Mouse (Mus musculus) hindbrain, embryonic 14.5 days (tissue): ENCODE results near the gene Btbd9. TPM values are rescaled to one million over a fixed set of nuclear protein-coding genes. Genes with fewer than 3 reads are reported as not detected.

ENCODE experiments used
- ATAC-seq: fragments of 200-750 bp; cut with Nextera tagmentation; 2 replicates; pipeline ENCODE4 v1.8.0; 2017; ENCODE audit warnings: moderate number of reproducible peaks, mild to moderate bottlenecking, moderate TSS enrichment, moderate library complexity; ENCODE audit not compliant: low FRiP score
- DNase-seq: peaks from one replicate; pipeline ENCODE4 v3.0.0-alpha.2; 2015; ENCODE audit warnings: low spot score
- H3K27ac ChIP-seq: fragments of 300-500 bp; sonication (generic); 2 replicates; pipeline ENCODE4 v1.5.1; 2014; ENCODE audit warnings: mild to moderate bottlenecking, moderate library complexity
- H3K27me3 ChIP-seq: fragments of 300-500 bp; sonication (generic); 2 replicates; pipeline ENCODE4 v1.6.1; 2014; ENCODE audit warnings: mild to moderate bottlenecking, low read length, mixed read lengths; ENCODE audit not compliant: control insufficient read depth, insufficient read depth
- H3K36me3 ChIP-seq: fragments of 300-500 bp; sonication (generic); replicated peaks from 2 replicates; pipeline ENCODE4 v1.6.1; 2014; ENCODE audit not compliant: control insufficient read depth, insufficient read depth
- H3K4me1 ChIP-seq: fragments of 300-500 bp; sonication (generic); replicated peaks from 2 replicates; pipeline ENCODE4 v1.6.1; 2014; ENCODE audit warnings: antibody characterized with exemption, low read length, mixed read lengths; ENCODE audit not compliant: control insufficient read depth, insufficient read depth
- H3K4me2 ChIP-seq: fragments of 300-500 bp; sonication (generic); replicated peaks from 2 replicates; pipeline ENCODE4 v1.6.1; 2014; ENCODE audit warnings: mild to moderate bottlenecking, moderate library complexity
- H3K4me3 ChIP-seq: fragments of 300-500 bp; sonication (generic); replicated peaks from 2 replicates; pipeline ENCODE4 v1.5.1; 2014; ENCODE audit warnings: mild to moderate bottlenecking, low read length
- H3K9ac ChIP-seq: fragments of 300-500 bp; sonication (generic); 2 replicates; pipeline ENCODE4 v1.6.1; 2014
- H3K9me3 ChIP-seq: fragments of 300-500 bp; sonication (generic); 2 replicates; pipeline ENCODE4 v1.6.1; 2016; ENCODE audit warnings: low read length; ENCODE audit not compliant: control insufficient read depth
- WGBS: fragments of 180-500 bp; shearing (Covaris S2); extraction: QIAGEN DNeasy Blood & Tissue Kit; methylation state at CpG from one replicate; pipeline ENCODE4 v1.1.7; 2014; 5-methylcytosine and 5-hydroxymethylcytosine counted together
- polyA plus RNA-seq: library from polyadenylated mRNA; unstranded; fragments of >200 nt; fragmentation: Nextera tagmentation; extraction: Ambion mirVana; gene quantifications from 2 replicates; pipeline ENCODE4 v1.2.1, GENCODE M21; 2014

The Btbd9 gene
- polyA plus RNA-seq, 1 experiment from 2014 or later: 126 TPM

- H3K4me3 ChIP-seq: no peak overlapping the region
- peak overlapping the region; percentile 78 for H3K27ac ChIP-seq
- H3K27me3 ChIP-seq: no peaks in the 10 kb centered on the region
- 81% methylated on average over 18 of the region's 21 CpGs for WGBS
- no peak overlapping the region for H3K4me2 ChIP-seq
- DNase-seq (no peak), ATAC-seq (no peak)
- H3K9me3 ChIP-seq: no peaks in the 10 kb centered on the region
- peaks cover 88% of the 10 kb centered on the region for H3K4me1 ChIP-seq
- no peak overlapping the region for H3K9ac ChIP-seq
- H3K36me3 ChIP-seq: no peaks in the 10 kb centered on the region
These were observed 380.6 kb downstream of the Btbd9 start for GRCm38 (mm10) chr17:30195591-30196183.

DNA sequence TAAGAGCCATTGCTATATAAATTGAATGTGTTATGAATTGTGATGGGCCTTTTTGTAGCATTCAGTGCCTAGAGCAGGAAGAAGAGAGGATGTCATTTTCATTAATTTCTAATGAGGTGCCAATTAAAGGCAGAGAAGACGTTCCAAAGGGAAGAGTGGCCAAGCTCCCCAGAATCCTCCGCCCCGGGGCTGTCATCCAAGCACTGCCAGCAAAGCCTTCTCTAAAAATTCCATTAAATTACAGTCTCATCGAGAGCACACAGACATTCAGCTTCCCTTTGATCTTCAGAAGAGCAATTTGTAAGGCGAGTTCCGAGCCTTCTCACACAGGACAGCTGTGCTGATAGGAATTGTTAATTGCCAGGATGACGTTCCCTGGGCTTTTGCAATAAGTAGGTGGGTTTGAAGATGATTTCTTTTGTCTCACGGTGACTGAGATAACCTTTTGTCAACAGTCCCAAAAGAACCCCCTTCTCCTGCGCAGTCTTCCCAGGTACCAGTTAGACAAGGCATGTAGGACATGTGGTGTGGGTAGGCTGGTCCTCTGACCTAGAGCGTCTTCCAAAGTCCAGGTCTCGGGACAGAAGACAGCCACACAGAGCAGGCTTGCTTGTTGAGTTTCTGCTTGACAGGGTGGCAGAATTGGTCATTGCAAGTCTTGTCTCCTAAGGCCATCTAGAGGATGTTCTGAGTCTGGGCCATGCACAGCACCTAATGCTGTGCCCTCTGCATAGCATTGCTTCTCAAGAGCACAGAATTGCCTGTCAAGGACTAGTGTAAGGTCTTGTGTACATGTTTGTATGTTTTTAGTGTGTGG, 381.5 kb downstream of the Btbd9 start:
- H3K9ac ChIP-seq: peak overlapping the region; percentile 6; the same call in 1 of the 2 replicates
- H3K27me3 ChIP-seq: no peaks in the 10 kb centered on the region
- H3K9me3 ChIP-seq: no peaks in the 10 kb centered on the region
- ATAC-seq (no peak), DNase-seq (no peak)
- H3K4me2 ChIP-seq: no peak overlapping the region
- H3K27ac ChIP-seq: peak overlapping the region; percentile 78
- H3K4me1 ChIP-seq: peaks cover 89% of the 10 kb centered on the region
- H3K36me3 ChIP-seq: no peaks in the 10 kb centered on the region
- H3K4me3 ChIP-seq: no peak overlapping the region
- 42% methylated on average over 11 of the region's 11 CpGs for WGBS

DNA sequence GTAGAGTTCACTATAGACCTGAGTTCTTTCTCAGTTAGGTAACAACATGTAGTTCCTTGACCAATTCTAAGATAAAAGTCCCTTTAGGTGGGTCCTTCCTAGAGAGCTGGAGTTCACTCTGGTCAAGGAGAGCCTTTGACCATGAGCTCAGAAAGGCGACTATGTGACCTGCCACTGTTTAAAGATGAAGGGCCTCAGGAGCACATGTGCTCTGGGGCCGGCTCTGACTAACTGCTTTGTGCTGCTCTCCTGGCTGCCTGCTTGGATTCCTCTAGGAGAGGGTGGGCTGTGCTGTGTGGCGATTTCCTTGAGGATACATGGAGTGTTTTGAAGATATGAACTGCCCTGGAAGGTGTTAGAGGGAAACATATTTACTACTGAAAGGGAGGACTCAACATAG, 382.2 kb downstream of the Btbd9 start:
- ATAC-seq: no peak
- H3K9me3 ChIP-seq: no peaks in the 10 kb centered on the region
- peaks cover 93% of the 10 kb centered on the region for H3K4me1 ChIP-seq
- no peak overlapping the region for H3K9ac ChIP-seq
- no peak overlapping the region for H3K4me3 ChIP-seq
- no peak for DNase-seq
- H3K27ac ChIP-seq: peak overlapping the region; percentile 78
- H3K4me2 ChIP-seq: no peak overlapping the region
- no peaks in the 10 kb centered on the region for H3K27me3 ChIP-seq
- 51% methylated on average over 3 of the region's 3 CpGs for WGBS
- no peaks in the 10 kb centered on the region for H3K36me3 ChIP-seq

DNA sequence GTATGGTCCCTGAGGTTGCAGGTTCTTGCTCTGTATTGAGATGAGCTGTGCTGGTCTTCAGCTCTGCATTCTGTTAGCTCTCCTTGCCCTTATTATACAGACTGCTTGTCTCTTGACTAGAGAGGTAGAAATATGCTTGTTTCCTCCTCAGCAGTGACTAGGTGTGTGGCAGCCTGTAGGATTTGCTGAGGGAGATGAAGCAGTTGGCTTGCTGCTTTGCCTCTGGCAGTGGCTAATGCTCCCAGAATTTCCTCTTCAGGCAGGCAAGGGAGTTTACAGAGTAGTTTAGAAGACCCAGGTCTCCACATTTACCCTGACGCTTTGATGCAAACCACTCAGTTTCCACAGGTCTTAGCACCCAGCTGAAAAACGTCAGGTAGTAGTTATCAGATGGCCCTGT, 382.7 kb downstream of the Btbd9 start:
- Histone ChIP-seq H3K27me3 (no peaks in the 10 kb centered on the region), H3K36me3 (no peaks in the 10 kb centered on the region), H3K4me1 (peaks cover 93% of the 10 kb centered on the region), H3K27ac (peak overlapping the region; percentile 78), H3K9ac (no peak overlapping the region), H3K4me2 (no peak overlapping the region), H3K4me3 (no peak overlapping the region), H3K9me3 (no peaks in the 10 kb centered on the region)
- 80% methylated on average over 2 of the region's 2 CpGs for WGBS
- ATAC-seq (no peak), DNase-seq (no peak)

GRCm38 (mm10) chr17:30192416-30193005, 383.8 kb downstream of the Btbd9 start:
- H3K27me3 ChIP-seq: no peaks in the 10 kb centered on the region
- ATAC-seq (no peak), DNase-seq (no peak)
- peaks cover 94% of the 10 kb centered on the region for H3K4me1 ChIP-seq
- 79% methylated on average over 26 of the region's 26 CpGs for WGBS
- H3K4me3 ChIP-seq: no peak overlapping the region
- H3K36me3 ChIP-seq: no peaks in the 10 kb centered on the region
- no peaks in the 10 kb centered on the region for H3K9me3 ChIP-seq
- H3K4me2 ChIP-seq: no peak overlapping the region
- H3K27ac ChIP-seq: no peak overlapping the region; the same call in 1 of the 2 replicates
- no peak overlapping the region for H3K9ac ChIP-seq

GRCm38 (mm10) chr17:30191097-30191640, 385.1 kb downstream of the Btbd9 start:
- H3K4me3 ChIP-seq: no peak overlapping the region
- H3K9ac ChIP-seq: no peak overlapping the region
- no peaks in the 10 kb centered on the region for H3K36me3 ChIP-seq
- ATAC-seq: no peak
- DNase-seq: no peak
- H3K27ac ChIP-seq: no peak overlapping the region
- no peak overlapping the region for H3K4me2 ChIP-seq
- peaks cover 89% of the 10 kb centered on the region for H3K4me1 ChIP-seq
- WGBS: 63% methylated on average over 11 of the region's 11 CpGs
- no peaks in the 10 kb centered on the region for H3K27me3 ChIP-seq
- H3K9me3 ChIP-seq: no peaks in the 10 kb centered on the region

DNA sequence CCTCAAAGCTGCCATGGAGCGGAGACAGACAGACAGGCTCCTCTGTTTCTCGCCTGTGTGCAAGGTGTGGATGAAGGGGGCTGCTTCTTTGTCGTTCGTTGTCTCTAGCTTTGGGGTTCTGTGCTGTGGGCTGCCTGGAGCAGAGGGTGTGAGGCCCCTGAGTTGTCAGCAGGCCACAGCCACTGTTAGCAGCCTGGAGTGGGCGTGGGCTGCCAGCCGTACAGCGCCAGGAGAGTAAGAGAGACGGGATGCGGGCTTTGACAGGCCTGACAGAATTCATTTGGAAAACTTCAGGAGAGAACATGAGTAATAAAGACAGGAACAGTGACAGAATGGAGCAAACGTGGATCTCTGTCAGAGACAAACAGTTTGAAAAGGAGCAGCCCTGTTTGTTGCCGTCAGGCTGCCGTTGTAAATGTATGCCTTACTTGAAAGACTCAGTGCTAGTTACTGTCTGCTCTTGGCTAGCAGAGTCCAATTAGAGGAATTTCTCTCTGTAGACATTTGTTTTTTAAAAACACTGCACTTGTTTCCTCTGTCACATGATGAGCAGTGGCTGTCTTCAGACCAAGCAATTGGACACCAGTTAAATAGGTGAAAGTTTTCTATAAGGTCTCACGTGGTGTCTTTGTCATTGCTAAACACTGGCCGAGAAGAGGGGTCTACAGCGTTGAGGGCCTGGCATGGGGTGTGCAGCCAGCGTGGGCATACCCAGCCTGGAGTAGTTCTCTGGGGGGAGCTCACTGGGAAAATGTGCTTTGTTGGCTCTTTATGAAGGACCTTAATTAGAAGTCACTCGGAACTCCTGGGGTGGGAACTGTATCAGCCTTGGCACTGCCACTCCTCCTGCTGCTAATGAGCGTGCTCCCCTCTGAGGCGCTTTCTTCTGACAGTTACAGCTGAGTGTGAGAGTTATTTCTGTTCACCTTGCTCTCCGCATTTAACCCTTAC, 388.0 kb downstream of the Btbd9 start:
- Histone ChIP-seq H3K36me3 (no peaks in the 10 kb centered on the region), H3K9me3 (no peaks in the 10 kb centered on the region), H3K4me3 (no peak overlapping the region), H3K27ac (peak overlapping the region; percentile 80), H3K4me1 (peaks cover 69% of the 10 kb centered on the region), H3K27me3 (no peaks in the 10 kb centered on the region), H3K9ac (peak overlapping the region; percentile 31; the same call in 1 of the 2 replicates), H3K4me2 (peak overlapping the region; percentile 6; the same call in 1 of the 2 replicates)
- ATAC-seq: peak; percentile 51; the same call in 1 of the 2 replicates
- 12% methylated on average over 20 of the region's 20 CpGs for WGBS
- peak; percentile 65 for DNase-seq

DNA sequence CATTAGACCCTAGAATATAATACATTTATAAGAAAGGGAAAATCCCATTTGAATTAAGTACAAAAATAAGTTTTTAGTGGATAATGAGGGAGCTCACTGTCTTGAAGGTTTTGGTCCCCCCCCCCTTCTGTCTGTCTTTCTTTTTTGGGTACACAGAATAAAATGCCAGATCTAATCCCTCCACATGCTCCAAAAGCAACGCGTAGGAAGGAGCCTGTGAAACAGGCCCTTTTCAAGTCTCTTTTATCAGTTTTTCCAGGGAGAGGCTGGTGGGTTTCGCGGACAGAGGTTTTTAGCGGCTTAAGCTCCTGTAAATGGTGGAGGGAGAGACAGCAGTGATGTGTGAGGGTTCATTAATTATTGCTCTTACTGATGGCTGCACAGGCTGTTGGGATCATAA, 388.7 kb downstream of the Btbd9 start:
- ATAC-seq: 0 out of 2 replicates have a peak, but pooled peaks have one; percentile 5
- H3K27me3 ChIP-seq: no peaks in the 10 kb centered on the region
- H3K4me1 ChIP-seq: peaks cover 63% of the 10 kb centered on the region
- H3K27ac ChIP-seq: peak overlapping the region; percentile 80
- WGBS: 34% methylated on average over 5 of the region's 5 CpGs
- no peaks in the 10 kb centered on the region for H3K9me3 ChIP-seq
- peak overlapping the region; percentile 31; the same call in 1 of the 2 replicates for H3K9ac ChIP-seq
- H3K36me3 ChIP-seq: no peaks in the 10 kb centered on the region
- H3K4me2 ChIP-seq: 0 out of 2 replicates have a peak overlapping the region, but pooled peaks have one; percentile 1
- DNase-seq: no peak
- H3K4me3 ChIP-seq: no peak overlapping the region
